ENCODE assay signal across 19 mouse cellular contexts in the genomic region with DNA sequence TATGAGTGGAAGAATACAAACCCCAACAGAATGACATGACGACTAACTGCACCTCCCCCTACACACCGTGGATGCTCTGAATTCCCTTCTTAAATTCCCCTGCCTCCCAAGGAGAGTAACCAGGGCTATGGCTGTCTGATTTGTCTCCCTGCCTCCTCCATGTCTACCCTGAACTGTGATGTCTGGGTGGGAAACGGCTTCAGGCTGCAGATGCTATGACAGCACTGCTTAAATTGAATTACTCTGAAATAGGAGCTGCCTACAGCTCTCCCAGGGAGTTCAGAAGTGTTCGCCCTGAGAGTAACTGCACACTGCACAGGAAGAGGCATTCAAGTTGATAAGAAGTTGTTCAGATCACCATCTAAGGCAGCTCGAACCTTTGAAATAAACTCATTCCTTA. TPM values are rescaled to one million over a fixed set of nuclear protein-coding genes. Genes with fewer than 3 reads are reported as not detected.
"Had no signal": no experiment of that assay in that cellular context is flagged by ENCODE, and none has a peak within 500 bp of the region (broad histone marks: within the 10 kb centered on the region; RNA-seq: fewer than 3 reads in every experiment).

No protein-coding gene starts in this region.

- H3K9me3 ChIP-seq: limb, embryonic 15.5 days; liver, embryonic 13.5 days; lung, embryonic 15.5 days had no signal

- H3K27me3 ChIP-seq: limb, embryonic 15.5 days; liver, embryonic 13.5 days; lung, embryonic 15.5 days had no signal

- H3K4me3 ChIP-seq: left cerebral cortex, adult 2 months; limb, embryonic 15.5 days; liver, embryonic 13.5 days; lung, embryonic 15.5 days had no signal

- H3K4me1 ChIP-seq: limb, embryonic 15.5 days; liver, embryonic 13.5 days; lung, embryonic 15.5 days had no signal

- H3K27ac ChIP-seq: left cerebral cortex, adult 2 months; limb, embryonic 15.5 days; liver, embryonic 13.5 days; lung, embryonic 15.5 days had no signal

- H3K4me2 ChIP-seq: limb, embryonic 15.5 days; liver, embryonic 13.5 days; lung, embryonic 15.5 days; midbrain, embryonic 11.5 days had no signal

- DNase-seq: kidney, adult 18-20 months; kidney, postnatal 14 days; liver, embryonic 13.5 days; liver, postnatal 0 days; lung, postnatal 36 days; right cerebral cortex, adult 18-20 months; right cerebral cortex, postnatal 25 days; thymus, postnatal 36 days had no signal

- H3K36me3 ChIP-seq: limb, embryonic 15.5 days; liver, embryonic 13.5 days; lung, embryonic 15.5 days had no signal

- ATAC-seq: liver, postnatal 0 days; midbrain, embryonic 16.5 days had no signal

- H3K9ac ChIP-seq: limb, embryonic 15.5 days; liver, embryonic 13.5 days; liver, postnatal 0 days; lung, embryonic 15.5 days had no signal

RNA-seq across cellular contexts. Expression of a gene that starts 12.8 kb away (rescaled TPM):
- polyA plus RNA-seq: intestine, embryonic 14.5 days; limb, embryonic 11.5 days; limb, embryonic 15.5 days; liver, embryonic 13.5 days; liver, postnatal 0 days; lung, embryonic 15.5 days; midbrain, embryonic 11.5 days; midbrain, embryonic 16.5 days; neural tube, embryonic 14.5 days; small intestine, adult 2 months; stomach, embryonic 16.5 days; thymus, postnatal 0 days had no signal

RNA-seq across cellular contexts. Expression of a gene that starts 26.8 kb away (rescaled TPM):
- polyA plus RNA-seq: intestine, embryonic 14.5 days; limb, embryonic 11.5 days; limb, embryonic 15.5 days; liver, embryonic 13.5 days; liver, postnatal 0 days; lung, embryonic 15.5 days; midbrain, embryonic 11.5 days; midbrain, embryonic 16.5 days; neural tube, embryonic 14.5 days; small intestine, adult 2 months; stomach, embryonic 16.5 days; thymus, postnatal 0 days had no signal

RNA-seq across cellular contexts. Expression of a gene that starts 35.1 kb away (rescaled TPM):
- polyA plus RNA-seq: intestine, embryonic 14.5 days; limb, embryonic 11.5 days; limb, embryonic 15.5 days; liver, embryonic 13.5 days; liver, postnatal 0 days; lung, embryonic 15.5 days; midbrain, embryonic 16.5 days; neural tube, embryonic 14.5 days; small intestine, adult 2 months; stomach, embryonic 16.5 days; thymus, postnatal 0 days had no signal
